Mouse (Mus musculus): Measurements from ENCODE around the gene Vps53.
A peak's percentile ranks its signal among the peaks of the same experiment; 100 is the strongest.

Gene Vps53

DNA sequence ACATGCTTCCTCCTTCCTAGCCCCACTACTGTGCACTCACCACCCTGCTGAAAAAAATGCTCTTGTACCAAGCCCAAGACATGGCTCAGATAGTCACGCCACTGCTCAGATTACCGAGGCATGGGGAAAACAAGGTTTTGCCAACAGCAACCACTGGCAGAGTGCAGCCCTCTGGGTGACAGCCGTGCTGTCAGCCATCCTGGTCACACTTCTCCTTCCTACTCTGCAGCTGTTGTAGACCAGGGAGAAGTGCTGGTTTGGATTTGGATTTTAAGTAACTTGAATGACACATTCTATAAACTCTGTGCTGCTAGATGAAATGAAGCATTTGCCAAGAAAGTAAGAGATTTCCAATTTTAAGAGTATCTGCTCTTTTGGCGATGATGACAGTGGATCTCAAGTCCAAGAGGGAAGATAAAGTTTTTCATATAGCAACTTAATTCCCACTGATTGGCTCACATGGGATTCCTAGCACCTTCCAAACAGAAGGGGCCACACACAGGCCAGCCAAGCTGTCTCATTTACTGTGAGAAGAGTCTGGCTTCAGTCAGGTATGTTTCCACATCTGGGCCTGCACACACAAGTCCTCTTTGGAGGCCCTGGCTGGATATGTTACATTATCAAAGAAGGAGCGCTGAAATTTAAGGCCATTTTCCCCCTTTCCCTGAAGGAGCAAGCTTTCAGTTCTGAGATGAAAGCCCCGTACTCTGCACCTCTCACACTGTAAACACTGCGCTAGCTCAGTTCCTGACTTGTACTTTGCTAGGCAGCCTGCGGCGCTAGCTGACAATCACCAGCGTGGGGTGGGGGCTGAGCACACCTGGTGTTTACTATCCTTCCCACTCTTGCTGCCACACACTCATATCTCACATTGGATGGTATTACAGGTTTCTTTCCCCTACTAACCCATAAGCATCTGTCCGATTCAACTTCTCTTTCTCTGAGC lies 72.6 kb downstream of the Vps53 start:
- no peaks in the 10 kb centered on the region for H3K27me3 ChIP-seq (ENCODE audit: control insufficient read depth, insufficient read depth, low read length, poor library complexity, severe bottlenecking)
- peaks cover 1% of the 10 kb centered on the region; the same call in 1 of the 2 replicates for H3K36me3 ChIP-seq (ENCODE audit: control insufficient read depth, insufficient read depth, low read length, poor library complexity, severe bottlenecking)
- no peak for DNase-seq (ENCODE audit: low read depth, low spot score)

DNA sequence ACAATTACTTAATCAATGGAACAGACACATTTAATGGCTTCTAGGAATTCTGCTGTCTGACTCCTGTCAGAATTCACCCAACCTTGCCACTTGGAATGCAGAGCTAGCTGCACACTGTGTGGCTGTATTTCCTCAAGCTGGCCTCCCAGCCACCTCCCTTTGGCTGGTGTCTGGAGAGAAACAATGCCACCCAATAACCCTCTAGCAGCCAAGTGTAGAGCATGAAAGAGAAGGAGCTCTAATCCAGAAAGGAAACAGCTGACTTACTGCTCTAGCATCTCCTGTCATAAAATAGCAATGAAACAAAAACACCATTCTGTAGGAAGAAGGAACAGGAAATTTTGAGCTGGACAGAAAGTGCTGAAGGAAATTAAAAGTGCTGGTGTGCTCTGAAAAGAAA lies 78.3 kb downstream of the Vps53 start:
- DNase-seq (ENCODE audit: low read depth, low spot score), result no peak
- Histone ChIP-seq H3K27me3 (ENCODE audit: control insufficient read depth, insufficient read depth, low read length, poor library complexity, severe bottlenecking) (no peaks in the 10 kb centered on the region), H3K36me3 (ENCODE audit: control insufficient read depth, insufficient read depth, low read length, poor library complexity, severe bottlenecking) (peaks cover 3% of the 10 kb centered on the region; the same call in 1 of the 2 replicates)

DNA sequence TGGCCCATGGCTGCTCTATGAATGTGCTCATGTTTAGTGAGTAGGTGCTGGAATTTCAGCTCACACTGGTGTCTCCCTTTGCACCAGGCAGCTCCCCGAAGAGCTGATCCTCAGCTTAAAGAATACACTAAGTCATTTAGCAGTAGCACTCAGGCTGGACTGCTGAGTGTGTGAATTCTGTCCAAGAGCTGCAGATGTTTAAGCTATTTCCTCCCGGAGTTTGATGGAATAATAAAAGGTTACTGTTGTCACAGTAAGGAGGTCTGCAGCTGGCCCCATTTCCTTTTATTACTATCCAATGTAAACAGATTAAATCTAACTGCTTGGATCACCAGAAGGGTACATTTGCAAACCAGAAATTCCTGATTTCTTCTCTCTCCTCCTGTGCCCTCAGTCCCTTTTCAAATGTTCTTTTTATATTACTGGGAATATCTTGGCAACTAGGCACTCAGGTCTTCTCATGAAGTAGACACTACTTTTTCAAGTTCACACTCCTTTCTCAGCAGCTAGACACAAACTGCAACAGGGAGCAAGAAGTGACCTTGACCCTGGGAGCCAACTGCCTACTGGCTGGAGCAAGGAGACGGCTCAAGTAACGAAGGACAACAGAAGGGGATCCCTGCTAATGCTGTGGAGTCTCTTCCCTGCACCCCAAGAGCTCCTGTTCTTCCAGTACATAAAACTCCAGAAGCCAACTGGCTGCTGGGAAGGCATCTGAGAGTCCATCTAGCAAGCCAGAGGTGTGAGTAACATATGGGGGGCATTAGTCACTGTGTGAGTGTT lies 80.1 kb downstream of the Vps53 start:
- Histone ChIP-seq H3K27me3 (ENCODE audit: control insufficient read depth, insufficient read depth, low read length, poor library complexity, severe bottlenecking) (no peaks in the 10 kb centered on the region), H3K36me3 (ENCODE audit: control insufficient read depth, insufficient read depth, low read length, poor library complexity, severe bottlenecking) (0 out of 2 replicates have a peak, but pooled peaks cover 3% of the 10 kb centered on the region)
- DNase-seq (ENCODE audit: low read depth, low spot score), result no peak

DNA sequence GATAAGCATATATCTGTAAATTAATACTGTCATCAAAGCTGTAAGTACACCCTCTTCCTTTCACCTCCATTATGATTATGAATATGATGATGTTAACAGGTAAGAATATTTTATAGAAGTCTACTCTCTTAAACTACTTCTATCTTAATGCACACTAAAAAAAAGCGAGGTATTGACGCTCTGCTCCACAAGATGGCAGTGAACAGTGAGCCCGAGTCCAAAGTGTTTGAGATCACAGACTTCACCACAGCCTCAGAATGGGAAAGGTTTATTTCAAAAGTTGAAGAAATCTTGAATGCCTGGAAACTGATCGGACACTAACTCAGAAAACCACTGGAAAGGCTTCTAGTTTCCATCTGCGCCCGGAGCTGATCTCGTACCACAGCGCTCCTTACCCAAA lies 85.8 kb downstream of the Vps53 start:
- Histone ChIP-seq H3K36me3 (ENCODE audit: control insufficient read depth, insufficient read depth, low read length, poor library complexity, severe bottlenecking) (peaks cover 12% of the 10 kb centered on the region), H3K27me3 (ENCODE audit: control insufficient read depth, insufficient read depth, low read length, poor library complexity, severe bottlenecking) (no peaks in the 10 kb centered on the region)
- no peak for DNase-seq (ENCODE audit: low read depth, low spot score)

DNA sequence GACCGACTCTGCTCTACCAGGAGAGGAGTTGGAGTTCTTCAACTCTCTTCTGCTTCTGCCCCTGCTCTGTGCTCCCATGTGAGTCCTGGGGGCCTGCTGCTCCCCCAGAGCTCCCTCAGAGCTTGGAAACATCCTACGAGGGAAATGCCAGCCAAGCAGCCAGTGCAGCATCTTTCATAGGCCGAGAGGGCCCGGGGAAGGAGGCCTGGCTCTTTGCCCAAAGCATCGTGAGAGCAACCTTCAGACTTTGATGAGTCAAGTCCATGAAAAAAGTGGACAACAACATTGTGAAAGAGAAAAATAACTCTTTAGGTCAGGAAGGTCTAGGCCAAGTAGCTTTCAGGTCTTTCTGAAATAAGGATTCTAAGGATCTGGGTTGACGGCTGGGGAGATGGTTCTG lies 89.7 kb downstream of the Vps53 start:
- DNase-seq (ENCODE audit: low read depth, low spot score), result no peak

DNA sequence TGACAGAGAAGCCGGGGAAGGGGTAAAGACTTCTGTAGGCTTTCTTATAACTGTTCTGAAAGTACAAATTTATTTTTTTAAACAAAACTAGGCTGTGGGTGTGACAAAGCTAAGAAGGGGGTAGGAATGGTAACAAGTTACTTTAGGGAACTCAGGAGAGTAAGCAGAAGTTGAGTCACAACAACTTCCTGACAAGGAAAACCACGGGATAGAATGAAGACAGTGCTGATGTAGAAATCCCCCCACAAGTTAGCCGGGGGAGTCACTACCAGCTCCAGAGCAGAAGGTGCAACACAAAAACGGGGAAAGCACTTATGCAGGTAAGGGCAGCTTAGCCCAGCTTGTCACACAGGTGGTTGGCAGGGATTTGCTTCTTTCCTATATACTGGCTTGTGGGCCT lies 90.9 kb downstream of the Vps53 start:
- H3K27me3 ChIP-seq (ENCODE audit: control insufficient read depth, insufficient read depth, low read length, poor library complexity, severe bottlenecking), result no peaks in the 10 kb centered on the region
- DNase-seq (ENCODE audit: low read depth, low spot score), result no peak
- H3K36me3 ChIP-seq (ENCODE audit: control insufficient read depth, insufficient read depth, low read length, poor library complexity, severe bottlenecking), result peaks cover 14% of the 10 kb centered on the region

More for the DNA sequence above, 89.7 kb downstream of the Vps53 start:
- peaks cover 13% of the 10 kb centered on the region for H3K36me3 ChIP-seq (ENCODE audit: control insufficient read depth, insufficient read depth, low read length, poor library complexity, severe bottlenecking)
- H3K27me3 ChIP-seq (ENCODE audit: control insufficient read depth, insufficient read depth, low read length, poor library complexity, severe bottlenecking), result no peaks in the 10 kb centered on the region

DNA sequence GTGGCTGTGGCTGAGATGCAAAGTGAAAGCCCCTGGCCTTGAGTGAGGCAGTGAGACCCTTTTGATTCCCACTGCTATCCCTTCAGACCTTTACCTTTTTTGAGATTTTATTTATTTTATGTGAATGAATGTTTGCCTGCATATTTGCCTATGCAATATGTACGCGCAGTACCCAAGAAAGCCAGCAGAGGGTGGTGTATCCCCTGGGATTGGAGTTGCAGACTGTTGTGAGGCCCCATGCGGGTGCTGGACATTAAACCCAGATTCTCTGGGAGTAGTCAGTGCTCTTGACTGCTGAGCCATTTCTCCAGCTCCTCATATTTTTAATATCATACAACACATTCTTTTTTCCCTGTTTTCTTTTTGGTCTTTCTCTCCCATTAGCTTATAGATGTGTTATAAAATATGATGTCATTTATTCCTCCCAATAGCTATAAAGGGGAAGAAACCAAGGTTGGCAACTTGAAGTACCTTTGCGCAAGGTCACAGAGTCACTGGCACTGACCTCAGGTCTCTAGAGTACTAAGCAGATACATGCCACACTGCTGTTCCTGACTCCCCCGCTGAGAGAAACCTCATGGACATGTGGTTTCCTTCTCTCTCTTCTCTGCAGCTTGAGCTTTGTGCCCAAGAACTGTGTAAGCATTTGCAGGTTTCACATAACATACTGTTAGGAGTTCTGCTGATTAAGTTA lies 93.4 kb downstream of the Vps53 start:
- no peaks in the 10 kb centered on the region for H3K27me3 ChIP-seq (ENCODE audit: control insufficient read depth, insufficient read depth, low read length, poor library complexity, severe bottlenecking)
- DNase-seq (ENCODE audit: low read depth, low spot score), result peak; percentile 70
- peaks cover 10% of the 10 kb centered on the region; the same call in 1 of the 2 replicates for H3K36me3 ChIP-seq (ENCODE audit: control insufficient read depth, insufficient read depth, low read length, poor library complexity, severe bottlenecking)

DNA sequence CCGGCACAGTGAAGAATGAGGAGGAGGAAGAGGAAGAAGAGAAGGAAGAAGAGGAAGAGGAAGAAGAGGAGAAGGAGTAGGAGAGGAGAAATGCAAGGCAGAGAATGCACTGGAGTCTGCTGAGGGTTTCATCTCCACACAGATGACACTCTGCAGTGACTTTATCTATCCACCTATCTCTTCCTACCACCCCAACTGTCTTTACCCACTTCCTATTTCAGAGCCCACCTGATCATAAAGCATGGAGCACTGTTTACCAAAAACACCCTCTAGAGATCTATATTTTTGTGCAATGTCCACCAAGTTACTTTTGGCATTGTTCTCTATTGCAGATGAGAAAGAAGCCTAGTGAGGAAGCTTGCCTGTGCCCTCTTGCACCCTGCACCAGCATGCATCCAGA lies 94.5 kb downstream of the Vps53 start:
- DNase-seq (ENCODE audit: low read depth, low spot score), result no peak
- no peaks in the 10 kb centered on the region for H3K27me3 ChIP-seq (ENCODE audit: control insufficient read depth, insufficient read depth, low read length, poor library complexity, severe bottlenecking)
- peaks cover 14% of the 10 kb centered on the region for H3K36me3 ChIP-seq (ENCODE audit: control insufficient read depth, insufficient read depth, low read length, poor library complexity, severe bottlenecking)

DNA sequence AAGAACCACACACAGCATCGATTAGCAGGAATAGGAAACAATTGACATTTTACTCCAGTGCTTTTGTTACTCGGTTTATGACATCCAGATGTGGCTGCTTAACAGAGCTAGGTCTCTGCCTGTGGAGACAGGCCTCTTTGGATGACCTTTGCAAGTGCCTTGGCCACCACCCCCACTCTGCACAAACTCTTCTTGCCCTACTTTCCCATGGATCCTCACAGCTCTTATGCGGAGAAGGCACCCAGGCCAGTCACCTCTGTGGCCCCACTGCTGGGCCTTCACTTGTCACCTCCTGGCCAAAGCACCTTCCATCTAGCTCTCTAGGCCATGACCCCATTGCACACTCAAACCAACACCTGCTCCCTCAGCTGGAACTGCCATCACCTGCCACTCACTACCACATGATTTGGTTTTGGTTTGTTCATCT lies 95.5 kb downstream of the Vps53 start:
- DNase-seq (ENCODE audit: low read depth, low spot score), result no peak
- peaks cover 11% of the 10 kb centered on the region for H3K36me3 ChIP-seq (ENCODE audit: control insufficient read depth, insufficient read depth, low read length, poor library complexity, severe bottlenecking)
- no peaks in the 10 kb centered on the region for H3K27me3 ChIP-seq (ENCODE audit: control insufficient read depth, insufficient read depth, low read length, poor library complexity, severe bottlenecking)

DNA sequence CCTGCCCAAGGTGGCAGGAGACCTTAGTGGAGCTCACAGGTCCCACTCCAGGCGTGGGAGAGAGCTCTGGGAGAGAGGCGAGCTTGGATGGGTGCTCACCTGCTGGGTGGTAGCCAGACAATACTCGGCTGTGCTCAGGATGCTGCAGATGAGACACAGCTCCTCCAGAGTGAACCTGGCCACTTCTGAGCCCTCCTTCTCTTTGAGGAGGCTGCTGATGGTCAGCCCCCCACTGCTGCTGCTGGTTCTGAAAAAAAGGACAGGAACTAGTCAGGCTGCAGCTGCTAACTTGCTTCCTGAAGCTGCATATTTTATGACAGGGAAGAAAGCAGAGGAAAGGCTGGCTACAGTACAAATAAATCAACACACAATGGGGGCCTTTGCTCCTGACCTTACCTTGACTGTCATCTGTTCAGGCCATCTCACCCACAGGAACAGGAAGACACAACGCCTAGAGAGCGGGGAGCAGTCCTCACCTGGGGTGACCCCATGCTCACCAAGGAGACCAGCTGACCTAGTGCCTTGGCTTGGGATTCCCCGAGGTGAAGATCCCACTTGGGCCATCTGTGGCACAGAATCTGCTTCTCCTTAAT lies 98.3 kb downstream of the Vps53 start:
- H3K36me3 ChIP-seq (ENCODE audit: control insufficient read depth, insufficient read depth, low read length, poor library complexity, severe bottlenecking), result peaks cover 8% of the 10 kb centered on the region

DNA sequence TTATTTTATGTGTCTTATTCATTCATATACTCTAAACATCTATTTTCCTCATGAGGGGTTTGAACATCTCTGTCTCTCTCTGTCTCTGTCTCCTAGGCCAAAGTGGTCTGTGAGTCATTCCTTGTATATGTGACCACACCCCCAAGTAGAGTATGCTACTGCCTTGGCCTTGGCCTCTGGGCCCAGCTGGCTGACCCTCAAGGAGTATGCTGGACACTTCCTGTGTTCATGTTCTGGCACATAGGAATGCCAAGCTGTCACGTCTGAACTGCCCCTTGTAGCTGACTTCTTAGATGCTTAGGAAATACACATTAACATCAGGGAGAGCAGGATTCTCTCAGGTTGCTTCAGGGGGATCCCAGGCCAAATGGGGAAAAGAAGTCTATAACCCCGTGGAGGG lies 99.2 kb downstream of the Vps53 start:
- DNase-seq (ENCODE audit: low read depth, low spot score), result no peak
- Histone ChIP-seq H3K27me3 (ENCODE audit: control insufficient read depth, insufficient read depth, low read length, poor library complexity, severe bottlenecking) (no peaks in the 10 kb centered on the region), H3K36me3 (ENCODE audit: control insufficient read depth, insufficient read depth, low read length, poor library complexity, severe bottlenecking) (peaks cover 8% of the 10 kb centered on the region)

More for the DNA sequence above, 98.3 kb downstream of the Vps53 start:
- no peak for DNase-seq (ENCODE audit: low read depth, low spot score)
- no peaks in the 10 kb centered on the region for H3K27me3 ChIP-seq (ENCODE audit: control insufficient read depth, insufficient read depth, low read length, poor library complexity, severe bottlenecking)

DNA sequence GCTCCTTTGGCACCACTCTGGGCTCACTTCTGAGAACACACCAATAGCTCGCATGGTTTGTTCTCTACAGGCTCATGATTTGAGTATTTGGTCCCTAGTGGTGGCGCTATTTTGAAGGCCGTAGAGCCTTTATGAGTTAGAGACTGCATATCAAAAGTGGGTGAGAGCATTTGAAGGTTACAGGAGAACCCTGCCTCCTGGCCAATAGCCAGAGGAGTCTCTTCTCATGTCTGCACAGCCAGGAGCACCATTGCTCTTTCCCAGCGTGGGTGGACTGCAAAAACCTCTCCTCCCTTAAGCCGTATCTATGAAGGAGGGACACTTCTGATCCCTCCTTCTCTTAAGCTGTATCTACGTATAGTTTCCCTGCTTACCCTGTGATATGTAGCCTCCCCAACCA lies 102.1 kb downstream of the Vps53 start:
- DNase-seq (ENCODE audit: low read depth, low spot score), result no peak
- peaks cover 7% of the 10 kb centered on the region for H3K36me3 ChIP-seq (ENCODE audit: control insufficient read depth, insufficient read depth, low read length, poor library complexity, severe bottlenecking)

DNA sequence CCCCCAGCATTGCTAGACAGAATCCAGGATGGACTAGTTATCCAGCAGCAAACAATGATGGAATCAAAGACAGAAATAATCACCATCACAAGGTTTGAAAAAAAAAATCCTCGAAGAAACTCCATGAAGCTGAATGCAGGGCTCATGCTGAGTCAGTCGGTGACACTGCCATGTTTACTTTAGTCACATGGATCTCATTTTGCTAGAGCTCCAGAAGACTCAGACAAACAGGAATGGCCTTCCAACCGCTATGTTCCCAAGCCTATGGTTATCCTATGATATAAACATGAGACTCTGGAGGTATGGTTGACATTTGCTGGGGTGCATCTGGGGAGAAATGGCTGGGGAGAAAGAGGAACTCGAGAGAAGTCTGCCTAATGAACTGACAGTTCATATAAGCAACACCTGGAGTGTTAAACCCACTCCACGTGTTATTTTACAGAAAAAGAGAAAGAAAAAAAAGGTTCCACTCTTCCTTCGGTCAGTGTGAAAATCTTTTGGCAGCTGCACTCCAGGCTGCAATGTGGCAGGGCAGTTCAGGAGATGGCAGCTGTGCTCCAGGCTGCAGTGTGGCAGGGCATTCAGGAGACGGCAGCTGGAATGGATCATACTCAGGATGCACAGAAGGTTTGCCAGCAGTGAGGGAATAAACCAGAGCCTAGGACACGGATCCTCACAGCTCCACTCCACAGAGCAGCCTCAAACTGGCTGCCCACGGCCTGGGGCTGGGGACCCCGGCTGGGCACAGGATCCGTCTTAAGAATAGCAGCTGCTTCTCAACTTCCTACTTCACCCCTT lies 105.0 kb downstream of the Vps53 start:
- H3K36me3 ChIP-seq (ENCODE audit: control insufficient read depth, insufficient read depth, low read length, poor library complexity, severe bottlenecking), result peaks cover 1% of the 10 kb centered on the region; the same call in 1 of the 2 replicates
- DNase-seq (ENCODE audit: low read depth, low spot score), result no peak
- H3K27me3 ChIP-seq (ENCODE audit: control insufficient read depth, insufficient read depth, low read length, poor library complexity, severe bottlenecking), result no peaks in the 10 kb centered on the region

More for the DNA sequence above, 102.1 kb downstream of the Vps53 start:
- no peaks in the 10 kb centered on the region for H3K27me3 ChIP-seq (ENCODE audit: control insufficient read depth, insufficient read depth, low read length, poor library complexity, severe bottlenecking)

Data from splenic B cell, adult 2 months (primary cell).